Mouse (Mus musculus): ENCODE results near the gene Ctdspl.

DNA sequence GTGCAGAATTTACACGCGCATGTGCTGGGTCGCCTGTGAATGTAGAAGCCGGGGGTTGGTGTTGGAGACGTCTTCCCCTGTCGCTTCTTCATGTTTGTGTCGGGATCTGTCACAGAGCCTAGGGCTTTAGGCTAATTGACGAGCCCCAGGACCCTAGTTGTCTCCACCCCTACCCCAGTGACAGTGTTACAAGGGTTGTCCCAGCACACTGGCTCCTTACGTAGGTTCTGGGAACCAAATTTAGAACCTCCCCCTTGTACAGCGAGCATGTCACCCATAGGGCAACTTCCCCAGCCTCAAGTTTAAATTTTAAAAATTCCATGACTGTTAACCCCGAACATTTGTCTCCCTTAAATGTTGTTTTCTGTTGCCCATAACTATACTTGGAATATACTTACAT is 60.0 kb downstream of the Ctdspl start:
- TF ChIP-seq CTCF (IDR thresholded peaks at IDR 0.05; ENCODE audit: control insufficient read depth, insufficient read depth, low read length) (no peak), POLR2A (IDR thresholded peaks at IDR 0.05; ENCODE audit: borderline replicate concordance, control insufficient read depth, low read depth, low read length) (no peak)
